Mouse (Mus musculus) bone marrow, adult 2 months (tissue): ENCODE results near the gene Ankrd36.

Source experiments
- CTCF ChIP-seq: fragments of 200-500 bp; IDR thresholded peaks from 2 replicates; pipeline ENCODE4 v1.5.1; 2011; ENCODE audit warnings: low read length, control low read depth; ENCODE audit not compliant: control insufficient read depth, insufficient read depth
- POLR2A ChIP-seq: fragments of 200-500 bp; IDR thresholded peaks from 2 replicates; pipeline ENCODE4 v1.6.1; 2011; ENCODE audit warnings: low read depth, mild to moderate bottlenecking, control low read depth, low read length, borderline replicate concordance; ENCODE audit not compliant: control insufficient read depth

DNA sequence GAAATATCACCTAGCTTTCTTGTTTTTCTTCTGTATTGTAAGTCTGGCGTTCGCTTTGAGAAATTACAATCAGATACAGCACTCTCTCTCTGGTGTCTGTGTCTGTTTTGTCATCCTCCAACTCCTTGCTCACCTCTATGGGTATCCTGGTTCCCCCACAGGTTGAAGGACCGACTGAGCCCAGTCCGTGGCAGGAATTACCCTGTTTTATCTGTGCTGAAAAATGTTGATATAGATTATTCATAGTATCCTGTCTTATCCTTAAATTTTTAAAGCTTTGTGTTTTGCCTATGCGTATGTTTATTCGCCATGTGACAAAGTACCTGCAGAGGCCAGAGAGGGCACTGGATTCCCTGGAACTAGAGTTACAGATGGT, 133.5 kb downstream of the Ankrd36 start:
- TF ChIP-seq CTCF (no peak), POLR2A (no peak)
